Mouse (Mus musculus): Measurements from ENCODE around the gene Dhrs2. TPM values are rescaled to one million over a fixed set of nuclear protein-coding genes. Genes with fewer than 3 reads are reported as not detected.

Gene Dhrs2
- total RNA-seq, 1 experiment, result not detected

DNA sequence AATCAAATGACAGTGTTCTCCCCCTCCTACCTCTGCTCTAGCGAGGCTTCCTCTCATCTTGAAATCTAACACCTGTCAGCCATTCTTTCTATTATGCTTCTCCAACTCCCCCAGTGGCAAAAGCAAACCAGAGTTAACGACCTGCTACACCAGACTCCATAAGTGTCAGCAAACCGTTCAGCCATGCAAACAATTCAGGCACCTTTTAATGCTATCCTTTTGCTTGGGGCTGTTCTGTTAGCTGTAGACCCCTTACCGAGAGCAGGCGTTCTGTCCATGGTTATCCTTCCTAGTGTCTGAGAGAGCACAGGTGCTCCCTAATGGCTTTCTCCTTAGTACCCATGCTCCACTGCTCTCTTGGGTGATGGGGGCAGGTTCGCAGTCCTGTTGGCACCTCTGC lies 25.4 kb downstream of the Dhrs2 start:
- no peaks in the 10 kb centered on the region for H3K4me1 ChIP-seq (ENCODE audit: control insufficient read depth in 2 of 2, insufficient read depth in 2 of 2, low read length in 2 of 2, poor library complexity in 1 of 2)

DNA sequence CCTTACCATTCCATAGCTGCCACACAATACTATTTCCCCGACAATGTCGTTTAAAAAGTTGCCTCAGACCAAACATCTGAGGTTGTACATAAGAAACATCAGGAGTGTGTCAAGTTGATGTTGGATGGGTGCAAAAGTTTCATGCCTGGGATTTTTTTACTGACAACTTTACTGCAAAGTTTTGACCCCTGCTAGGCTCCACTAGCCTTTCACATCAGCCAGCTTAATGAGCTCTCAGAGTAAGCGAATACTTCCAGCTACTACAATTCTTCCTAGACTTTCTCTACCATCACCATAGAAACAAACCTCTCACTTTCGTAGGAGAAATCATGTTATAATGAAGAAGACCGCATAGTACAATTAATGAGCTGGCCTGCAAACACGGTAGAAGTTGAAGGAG lies 26.5 kb downstream of the Dhrs2 start:
- Histone ChIP-seq H3K4me1 (ENCODE audit: control insufficient read depth in 2 of 2, insufficient read depth in 2 of 2, low read length in 2 of 2, poor library complexity in 1 of 2) (no peaks in the 10 kb centered on the region), H3K4me3 (ENCODE audit: insufficient read depth in 1 of 2, low read depth in 1 of 2, low read length in 2 of 2, poor library complexity in 1 of 2, severe bottlenecking in 1 of 2) (no peak overlapping the region), H3K27ac (ENCODE audit: insufficient read depth, low read depth, low read length, poor library complexity, severe bottlenecking) (no peak overlapping the region), H3K9me3 (ENCODE audit: control insufficient read depth, insufficient read depth, low read depth, low read length) (no peaks in the 10 kb centered on the region), H3K36me3 (ENCODE audit: control insufficient read depth, insufficient read depth, low read length, poor library complexity, severe bottlenecking) (no peaks in the 10 kb centered on the region), H3K9ac (ENCODE audit: insufficient read depth, low read depth, low read length, poor library complexity, severe bottlenecking) (no peak overlapping the region)
- no peak for DNase-seq (ENCODE audit: low read depth, low spot score)
- TF ChIP-seq ZNF384 (IDR thresholded peaks at IDR 0.05; ENCODE audit: low read depth, low read length), result no peak
- no peak for TF ChIP-seq MAFK (IDR thresholded peaks at IDR 0.05; ENCODE audit: insufficient read depth, low read depth, low read length)
- no peak for TF ChIP-seq ZC3H11A (IDR thresholded peaks at IDR 0.05; ENCODE audit: borderline replicate concordance, low read depth, low read length)
- in situ Hi-C loops (cut with MboI; ENCODE audit: low sequenced_read_pairs in 2 of 2, unreplicated experiment in 2 of 2), result no loop called here

More for the DNA sequence above, 25.4 kb downstream of the Dhrs2 start:
- Histone ChIP-seq H3K36me3 (ENCODE audit: control insufficient read depth, insufficient read depth, low read length, poor library complexity, severe bottlenecking) (no peaks in the 10 kb centered on the region), H3K27ac (ENCODE audit: insufficient read depth, low read depth, low read length, poor library complexity, severe bottlenecking) (no peak overlapping the region), H3K9ac (ENCODE audit: insufficient read depth, low read depth, low read length, poor library complexity, severe bottlenecking) (no peak overlapping the region), H3K4me3 (ENCODE audit: insufficient read depth in 1 of 2, low read depth in 1 of 2, low read length in 2 of 2, poor library complexity in 1 of 2, severe bottlenecking in 1 of 2) (no peak overlapping the region), H3K9me3 (ENCODE audit: control insufficient read depth, insufficient read depth, low read depth, low read length) (no peaks in the 10 kb centered on the region)
- TF ChIP-seq MAFK (IDR thresholded peaks at IDR 0.05; ENCODE audit: insufficient read depth, low read depth, low read length) (no peak), ZNF384 (IDR thresholded peaks at IDR 0.05; ENCODE audit: low read depth, low read length) (no peak), CHD2 (IDR thresholded peaks at IDR 0.05; ENCODE audit: low read depth, low read length) (no peak), ZC3H11A (IDR thresholded peaks at IDR 0.05; ENCODE audit: borderline replicate concordance, low read depth, low read length) (no peak), HCFC1 (IDR thresholded peaks at IDR 0.05; ENCODE audit: borderline replicate concordance, insufficient read depth, low read length) (no peak)
- DNase-seq (ENCODE audit: low read depth, low spot score), result no peak
- in situ Hi-C loops (cut with MboI; ENCODE audit: low sequenced_read_pairs in 2 of 2, unreplicated experiment in 2 of 2), result no loop called here

DNA sequence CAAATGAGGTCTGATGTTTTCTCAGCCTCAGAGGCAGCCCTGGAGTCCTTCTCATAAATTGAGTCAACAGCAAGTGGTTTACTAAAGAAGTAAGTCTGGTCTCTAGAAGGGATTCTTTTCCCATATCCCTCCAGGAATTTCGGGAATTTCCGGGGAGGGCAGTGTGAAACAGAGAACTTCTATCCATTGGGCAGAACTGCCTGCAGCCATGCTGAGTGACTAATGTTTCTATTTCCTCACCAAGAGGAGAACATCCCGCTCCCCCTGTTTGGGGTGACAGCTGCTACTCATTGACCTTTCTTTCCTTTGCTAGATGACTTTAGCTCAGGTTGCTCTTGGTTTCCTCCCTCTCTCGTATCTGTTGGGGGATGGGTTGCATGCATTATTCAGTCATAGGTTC lies 31.8 kb downstream of the Dhrs2 start:
- TF ChIP-seq HCFC1 (IDR thresholded peaks at IDR 0.05; ENCODE audit: borderline replicate concordance, insufficient read depth, low read length) (no peak), ZC3H11A (IDR thresholded peaks at IDR 0.05; ENCODE audit: borderline replicate concordance, low read depth, low read length) (no peak), MAFK (IDR thresholded peaks at IDR 0.05; ENCODE audit: insufficient read depth, low read depth, low read length) (no peak), CHD2 (IDR thresholded peaks at IDR 0.05; ENCODE audit: low read depth, low read length) (no peak), ZNF384 (IDR thresholded peaks at IDR 0.05; ENCODE audit: low read depth, low read length) (no peak)
- DNase-seq (ENCODE audit: low read depth, low spot score), result peak; percentile 9

DNA sequence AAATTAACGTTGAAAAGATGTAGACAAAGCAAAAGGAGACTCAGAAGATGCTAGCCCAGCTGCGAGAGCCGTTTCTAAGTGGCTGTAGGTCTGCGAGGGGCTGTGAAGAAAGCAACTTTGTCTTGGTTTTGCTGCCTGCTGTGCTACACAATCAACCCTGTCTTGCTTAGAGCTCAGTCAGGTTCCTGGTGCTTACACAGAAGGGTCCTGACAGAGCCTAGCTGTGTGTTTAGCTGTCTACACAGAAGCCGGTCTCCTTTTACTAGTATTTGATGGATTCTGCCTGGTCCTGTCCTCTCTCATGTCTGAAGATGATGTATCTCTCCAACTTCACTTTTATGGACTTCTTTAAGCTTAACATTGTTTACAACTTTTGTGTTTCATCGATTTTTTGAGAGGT lies 33.6 kb downstream of the Dhrs2 start:
- no peak for TF ChIP-seq MAFK (IDR thresholded peaks at IDR 0.05; ENCODE audit: insufficient read depth, low read depth, low read length)
- TF ChIP-seq HCFC1 (IDR thresholded peaks at IDR 0.05; ENCODE audit: borderline replicate concordance, insufficient read depth, low read length), result no peak
- no peak for TF ChIP-seq CHD2 (IDR thresholded peaks at IDR 0.05; ENCODE audit: low read depth, low read length)
- TF ChIP-seq ZC3H11A (IDR thresholded peaks at IDR 0.05; ENCODE audit: borderline replicate concordance, low read depth, low read length), result no peak
- TF ChIP-seq ZNF384 (IDR thresholded peaks at IDR 0.05; ENCODE audit: low read depth, low read length), result no peak
- no peak overlapping the region for H3K9ac ChIP-seq (ENCODE audit: insufficient read depth, low read depth, low read length, poor library complexity, severe bottlenecking)
- peaks cover 0 to 2% of the 10 kb centered on the region in 2 experiments; a peak in 1 of 4 replicates for H3K4me1 ChIP-seq (ENCODE audit: control insufficient read depth in 2 of 2, insufficient read depth in 2 of 2, low read length in 2 of 2, poor library complexity in 1 of 2)
- no peak overlapping the region for H3K4me3 ChIP-seq (ENCODE audit: insufficient read depth in 1 of 2, low read depth in 1 of 2, low read length in 2 of 2, poor library complexity in 1 of 2, severe bottlenecking in 1 of 2)
- H3K36me3 ChIP-seq (ENCODE audit: control insufficient read depth, insufficient read depth, low read length, poor library complexity, severe bottlenecking), result no peaks in the 10 kb centered on the region
- no peaks in the 10 kb centered on the region for H3K9me3 ChIP-seq (ENCODE audit: control insufficient read depth, insufficient read depth, low read depth, low read length)
- in situ Hi-C loops (cut with MboI; ENCODE audit: low sequenced_read_pairs in 2 of 2, unreplicated experiment in 2 of 2), result loop anchor here in 1 of 2 experiments (25.0 kb wide), 1 partner anchor 182 kb away; no protein-coding TSS in a partner anchor
- H3K27ac ChIP-seq (ENCODE audit: insufficient read depth, low read depth, low read length, poor library complexity, severe bottlenecking), result no peak overlapping the region
- no peak for DNase-seq (ENCODE audit: low read depth, low spot score)

More for the DNA sequence above, 31.8 kb downstream of the Dhrs2 start:
- H3K27ac ChIP-seq (ENCODE audit: insufficient read depth, low read depth, low read length, poor library complexity, severe bottlenecking), result no peak overlapping the region
- peaks cover 0 to 2% of the 10 kb centered on the region in 2 experiments; a peak in 1 of 4 replicates for H3K4me1 ChIP-seq (ENCODE audit: control insufficient read depth in 2 of 2, insufficient read depth in 2 of 2, low read length in 2 of 2, poor library complexity in 1 of 2)
- no peak overlapping the region for H3K9ac ChIP-seq (ENCODE audit: insufficient read depth, low read depth, low read length, poor library complexity, severe bottlenecking)
- H3K4me3 ChIP-seq (ENCODE audit: insufficient read depth in 1 of 2, low read depth in 1 of 2, low read length in 2 of 2, poor library complexity in 1 of 2, severe bottlenecking in 1 of 2), result no peak overlapping the region
- in situ Hi-C loops (cut with MboI; ENCODE audit: low sequenced_read_pairs in 2 of 2, unreplicated experiment in 2 of 2), result loop anchor here in 1 of 2 experiments (25.0 kb wide), 1 partner anchor 184 kb away; no protein-coding TSS in a partner anchor
- no peaks in the 10 kb centered on the region for H3K9me3 ChIP-seq (ENCODE audit: control insufficient read depth, insufficient read depth, low read depth, low read length)
- H3K36me3 ChIP-seq (ENCODE audit: control insufficient read depth, insufficient read depth, low read length, poor library complexity, severe bottlenecking), result no peaks in the 10 kb centered on the region

DNA sequence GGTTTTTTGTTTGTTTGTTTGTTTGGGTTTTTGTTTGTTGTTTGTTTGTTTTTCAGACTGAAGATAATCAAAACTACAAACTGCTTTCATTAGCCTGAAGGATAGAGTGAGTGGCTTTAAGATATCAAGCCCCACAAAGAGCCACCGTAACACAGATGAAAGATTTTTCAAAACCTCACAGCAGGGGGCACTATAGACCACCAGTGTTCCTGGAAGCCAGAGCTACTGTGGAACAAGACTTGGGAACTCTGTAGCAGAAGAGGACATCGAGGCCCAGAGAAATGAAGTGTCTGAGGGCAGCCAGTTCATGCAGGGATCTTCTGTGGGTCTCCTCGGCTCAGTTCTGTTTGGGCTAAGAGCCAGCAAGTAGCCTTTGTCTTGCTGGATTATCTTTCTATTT lies 49.4 kb downstream of the Dhrs2 start:
- in situ Hi-C loops (cut with MboI; ENCODE audit: low sequenced_read_pairs in 2 of 2, unreplicated experiment in 2 of 2), result loop anchor here in 1 of 2 experiments (25.0 kb wide), 1 partner anchor 166 kb away; no protein-coding TSS in a partner anchor
- peak; percentile 27 for DNase-seq (ENCODE audit: low read depth, low spot score)
- no peaks in the 10 kb centered on the region for H3K36me3 ChIP-seq (ENCODE audit: control insufficient read depth, insufficient read depth, low read length, poor library complexity, severe bottlenecking)
- H3K27ac ChIP-seq (ENCODE audit: insufficient read depth, low read depth, low read length, poor library complexity, severe bottlenecking), result no peak overlapping the region
- TF ChIP-seq ZC3H11A (IDR thresholded peaks at IDR 0.05; ENCODE audit: borderline replicate concordance, low read depth, low read length), result peak; percentile 52; the same call in 1 of the 2 replicates
- no peak for TF ChIP-seq ZNF384 (IDR thresholded peaks at IDR 0.05; ENCODE audit: low read depth, low read length)
- TF ChIP-seq CHD2 (IDR thresholded peaks at IDR 0.05; ENCODE audit: low read depth, low read length), result no peak
- TF ChIP-seq MAFK (IDR thresholded peaks at IDR 0.05; ENCODE audit: insufficient read depth, low read depth, low read length), result no peak
- TF ChIP-seq HCFC1 (IDR thresholded peaks at IDR 0.05; ENCODE audit: borderline replicate concordance, insufficient read depth, low read length), result no peak
- no peaks in the 10 kb centered on the region for H3K9me3 ChIP-seq (ENCODE audit: control insufficient read depth, insufficient read depth, low read depth, low read length)
- no peak overlapping the region for H3K4me3 ChIP-seq (ENCODE audit: insufficient read depth in 1 of 2, low read depth in 1 of 2, low read length in 2 of 2, poor library complexity in 1 of 2, severe bottlenecking in 1 of 2)
- no peak overlapping the region for H3K9ac ChIP-seq (ENCODE audit: insufficient read depth, low read depth, low read length, poor library complexity, severe bottlenecking)
- no peaks in the 10 kb centered on the region for H3K4me1 ChIP-seq (ENCODE audit: control insufficient read depth in 2 of 2, insufficient read depth in 2 of 2, low read length in 2 of 2, poor library complexity in 1 of 2)
